Mouse (Mus musculus): Measurements from ENCODE around the gene Aldh1a2.

GRCm38 (mm10) chr9:71166019-71166705 lies 49.4 kb upstream of the Aldh1a2 start:
- TF ChIP-seq POLR2A (IDR thresholded peaks at IDR 0.05; ENCODE audit: low read depth, low read length) (no peak), CTCF (conservative IDR thresholded peaks at IDR 0.05; ENCODE audit: insufficient read depth, insufficient read length, low read depth, low read length) (no peak)

All from kidney, adult 2 months (tissue).